Mouse (Mus musculus): ENCODE data around the gene Ampd2. TPM values are rescaled to one million over a fixed set of nuclear protein-coding genes. Genes with fewer than 3 reads are reported as not detected.

Gene Ampd2
- polyA plus RNA-seq (2012; rRNA removed), result 135 and 140 TPM in 2 replicates

DNA sequence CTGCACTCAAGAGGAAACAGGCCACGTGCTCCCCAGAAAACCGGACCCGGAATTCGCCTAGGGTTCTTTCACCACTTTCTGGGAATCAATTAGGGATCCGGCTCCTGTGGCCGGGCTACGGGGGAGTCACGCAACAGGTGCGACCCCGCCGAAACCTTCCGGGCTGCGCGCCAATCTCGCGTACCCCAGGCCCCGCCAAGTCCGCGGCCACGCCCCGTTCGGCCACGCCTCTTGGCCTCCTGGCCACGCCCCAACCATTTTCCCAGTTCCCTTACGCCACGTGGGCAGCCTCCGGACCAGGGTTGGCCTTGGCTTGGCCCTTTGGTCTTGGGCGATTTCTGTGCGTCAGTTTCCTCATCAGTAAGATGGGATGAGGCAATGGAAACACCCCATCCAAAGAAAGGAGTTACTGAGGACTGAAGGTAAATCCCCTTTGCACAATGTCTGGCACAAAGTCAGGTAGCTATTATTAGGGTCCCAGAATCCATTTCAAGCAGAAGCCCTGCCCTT is at the start of gene Ampd2:
Gene Ampd2, minus strand, starts transcription at position 182 of the 510 bp plus-strand sequence.
- peak; percentile 61 to 72 for DNase-seq
- 2% methylated on average over 29 of the region's 29 CpGs for WGBS
- TF ChIP-seq POLR2A (IDR thresholded peaks at IDR 0.05; ENCODE audit: borderline replicate concordance, insufficient read depth, low read length), result no peak
- no peak for TF ChIP-seq CTCF (IDR thresholded peaks at IDR 0.05; ENCODE audit: borderline replicate concordance, insufficient read depth, low read depth, low read length)
- H3K27ac ChIP-seq (ENCODE audit: insufficient read depth, low read length), result peak within 1 kb of the TSS; percentile 97
- peak within 1 kb of the TSS; percentile 95 for H3K4me3 ChIP-seq (replicated peaks; ENCODE audit: insufficient read depth, low read depth, low read length)
- H3K27me3 ChIP-seq (ENCODE audit: control insufficient read depth, insufficient read depth, low read length), result no peaks in the 10 kb centered on the region
- peaks cover 25% of the 10 kb centered on the region for H3K4me1 ChIP-seq (ENCODE audit: control insufficient read depth, insufficient read depth, low read length)

DNA sequence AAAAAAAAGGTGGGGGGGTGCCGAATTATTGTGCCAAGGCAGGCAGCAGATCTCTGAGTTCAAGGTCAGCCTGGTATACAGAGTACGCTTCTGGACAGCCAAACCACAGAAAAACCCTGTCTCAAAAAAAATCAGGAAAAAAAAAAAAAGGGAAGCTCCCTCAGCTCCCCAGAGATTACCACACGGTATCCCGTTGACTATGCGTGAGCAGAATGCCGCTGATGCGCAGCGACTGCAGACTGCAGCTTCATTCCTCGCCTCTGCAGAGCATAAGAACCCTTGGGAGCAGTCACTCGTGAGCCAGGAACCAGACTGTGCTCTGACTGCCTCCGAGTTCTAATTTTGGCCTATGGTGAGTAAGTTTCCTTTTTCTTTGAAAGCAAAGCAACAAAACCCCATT is 48.2 kb upstream of the Ampd2 start:
- peak in 1 of 2 experiments; percentile 23 for DNase-seq
- H3K27me3 ChIP-seq (ENCODE audit: control insufficient read depth, insufficient read depth, low read length), result no peaks in the 10 kb centered on the region
- H3K4me3 ChIP-seq (replicated peaks; ENCODE audit: insufficient read depth, low read depth, low read length), result peak overlapping the region; percentile 30
- H3K27ac ChIP-seq (ENCODE audit: insufficient read depth, low read length), result no peak overlapping the region
- WGBS, result 27% methylated on average over 11 of the region's 11 CpGs
- H3K4me1 ChIP-seq (ENCODE audit: control insufficient read depth, insufficient read depth, low read length), result peaks cover 4% of the 10 kb centered on the region
- no peak for TF ChIP-seq POLR2A (IDR thresholded peaks at IDR 0.05; ENCODE audit: borderline replicate concordance, insufficient read depth, low read length)
- no peak for TF ChIP-seq CTCF (IDR thresholded peaks at IDR 0.05; ENCODE audit: borderline replicate concordance, insufficient read depth, low read depth, low read length)

DNA sequence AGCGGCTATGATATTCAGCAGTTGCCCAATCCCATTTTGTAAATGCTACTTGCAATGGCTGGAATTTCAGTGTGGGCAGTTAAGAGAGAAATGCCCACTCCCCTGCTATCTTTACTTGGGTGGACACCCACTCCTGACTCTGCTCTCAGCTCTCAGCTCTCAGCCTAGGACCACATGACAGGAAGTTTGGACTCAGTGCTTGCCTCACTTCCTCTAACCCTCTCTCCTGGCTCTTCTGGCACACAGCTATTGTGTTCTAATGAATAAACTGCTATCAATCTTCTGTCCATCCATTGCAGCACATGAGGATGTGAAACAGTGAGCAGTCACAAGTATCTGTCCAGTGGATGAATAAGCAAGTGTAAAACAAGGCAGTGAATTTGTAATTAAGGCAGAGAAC is 46.0 kb upstream of the Ampd2 start:
- WGBS, result 91% methylated on average over 1 of the region's 1 CpGs
- Histone ChIP-seq H3K4me1 (ENCODE audit: control insufficient read depth, insufficient read depth, low read length) (peaks cover 4% of the 10 kb centered on the region), H3K27me3 (ENCODE audit: control insufficient read depth, insufficient read depth, low read length) (no peaks in the 10 kb centered on the region), H3K4me3 (replicated peaks; ENCODE audit: insufficient read depth, low read depth, low read length) (no peak overlapping the region), H3K27ac (ENCODE audit: insufficient read depth, low read length) (no peak overlapping the region)
- no peak for DNase-seq
- TF ChIP-seq CTCF (IDR thresholded peaks at IDR 0.05; ENCODE audit: borderline replicate concordance, insufficient read depth, low read depth, low read length) (no peak), POLR2A (IDR thresholded peaks at IDR 0.05; ENCODE audit: borderline replicate concordance, insufficient read depth, low read length) (no peak)

DNA sequence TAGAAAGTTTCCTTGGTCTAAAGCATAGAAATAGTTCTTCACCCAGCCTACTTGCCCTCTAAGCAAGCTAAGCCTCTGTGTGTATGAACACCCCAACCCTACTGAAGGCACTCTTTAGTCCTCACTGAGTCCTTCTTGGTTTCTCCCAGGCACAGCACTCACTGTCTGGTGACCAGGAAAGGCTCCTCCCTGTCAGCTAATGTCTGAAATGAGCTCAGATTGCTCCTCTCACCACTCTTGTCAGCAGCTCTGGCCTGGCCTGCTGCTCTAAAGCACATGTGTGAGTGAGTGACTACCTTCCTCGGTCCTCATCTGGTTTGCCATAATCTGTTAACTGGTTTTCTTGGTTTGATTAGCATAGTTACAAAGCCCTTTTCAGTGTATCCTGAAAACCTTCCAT is 45.4 kb upstream of the Ampd2 start:
- Histone ChIP-seq H3K27me3 (ENCODE audit: control insufficient read depth, insufficient read depth, low read length) (no peaks in the 10 kb centered on the region), H3K27ac (ENCODE audit: insufficient read depth, low read length) (no peak overlapping the region), H3K4me3 (replicated peaks; ENCODE audit: insufficient read depth, low read depth, low read length) (no peak overlapping the region), H3K4me1 (ENCODE audit: control insufficient read depth, insufficient read depth, low read length) (peaks cover 4% of the 10 kb centered on the region)
- WGBS, result 87% methylated on average over 1 of the region's 1 CpGs
- no peak for DNase-seq
- TF ChIP-seq POLR2A (IDR thresholded peaks at IDR 0.05; ENCODE audit: borderline replicate concordance, insufficient read depth, low read length) (no peak), CTCF (IDR thresholded peaks at IDR 0.05; ENCODE audit: borderline replicate concordance, insufficient read depth, low read depth, low read length) (no peak)

DNA sequence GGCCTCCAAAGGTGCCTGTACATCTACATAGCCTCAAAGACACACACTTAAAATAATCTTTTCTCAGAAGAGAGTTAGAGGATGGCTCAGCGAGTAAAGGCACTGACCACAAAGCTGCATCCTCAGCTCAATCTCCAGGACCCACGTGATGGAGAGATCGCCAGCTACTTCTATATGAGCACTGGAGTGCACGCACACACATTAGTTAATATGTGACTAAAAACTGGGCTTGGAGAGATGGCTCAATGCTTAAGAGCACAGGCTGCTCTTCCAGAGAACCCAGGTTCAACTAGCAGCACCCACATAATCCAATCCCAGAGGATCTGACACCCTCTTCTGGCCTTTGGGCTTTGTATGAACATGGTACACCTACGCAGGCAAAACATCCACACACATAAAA is 44.8 kb upstream of the Ampd2 start:
- TF ChIP-seq POLR2A (IDR thresholded peaks at IDR 0.05; ENCODE audit: borderline replicate concordance, insufficient read depth, low read length), result no peak
- no peak for TF ChIP-seq CTCF (IDR thresholded peaks at IDR 0.05; ENCODE audit: borderline replicate concordance, insufficient read depth, low read depth, low read length)
- 95% methylated on average over 5 of the region's 5 CpGs for WGBS

DNA sequence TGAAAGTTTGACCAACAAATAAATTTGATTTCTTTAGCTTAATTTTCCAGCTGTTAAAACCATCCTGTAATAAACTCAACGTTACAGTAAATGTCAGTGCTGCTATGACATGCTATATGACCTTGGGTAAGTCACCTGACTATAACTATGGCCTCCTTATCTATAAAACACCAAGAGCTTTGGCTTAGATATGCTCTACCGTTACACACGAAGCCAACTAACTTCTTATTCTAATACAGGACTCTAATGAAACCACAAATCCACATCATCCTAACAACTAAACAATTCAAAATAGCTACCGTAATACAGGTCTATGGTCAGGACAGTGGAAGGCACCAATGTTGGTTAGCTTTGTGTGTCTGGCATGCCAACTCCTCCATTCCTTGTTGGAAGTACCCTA is 43.4 kb upstream of the Ampd2 start:
- DNase-seq, result no peak
- H3K27me3 ChIP-seq (ENCODE audit: control insufficient read depth, insufficient read depth, low read length), result no peaks in the 10 kb centered on the region
- no peak overlapping the region for H3K4me3 ChIP-seq (replicated peaks; ENCODE audit: insufficient read depth, low read depth, low read length)
- no peak overlapping the region for H3K27ac ChIP-seq (ENCODE audit: insufficient read depth, low read length)
- 94% methylated on average over 4 of the region's 4 CpGs for WGBS
- TF ChIP-seq CTCF (IDR thresholded peaks at IDR 0.05; ENCODE audit: borderline replicate concordance, insufficient read depth, low read depth, low read length) (no peak), POLR2A (IDR thresholded peaks at IDR 0.05; ENCODE audit: borderline replicate concordance, insufficient read depth, low read length) (no peak)
- H3K4me1 ChIP-seq (ENCODE audit: control insufficient read depth, insufficient read depth, low read length), result peaks cover 1% of the 10 kb centered on the region; the same call in 1 of the 2 replicates

More for the DNA sequence above, 44.8 kb upstream of the Ampd2 start:
- Histone ChIP-seq H3K27me3 (ENCODE audit: control insufficient read depth, insufficient read depth, low read length) (no peaks in the 10 kb centered on the region), H3K4me3 (replicated peaks; ENCODE audit: insufficient read depth, low read depth, low read length) (no peak overlapping the region), H3K4me1 (ENCODE audit: control insufficient read depth, insufficient read depth, low read length) (peaks cover 4% of the 10 kb centered on the region), H3K27ac (ENCODE audit: insufficient read depth, low read length) (no peak overlapping the region)
- no peak for DNase-seq

DNA sequence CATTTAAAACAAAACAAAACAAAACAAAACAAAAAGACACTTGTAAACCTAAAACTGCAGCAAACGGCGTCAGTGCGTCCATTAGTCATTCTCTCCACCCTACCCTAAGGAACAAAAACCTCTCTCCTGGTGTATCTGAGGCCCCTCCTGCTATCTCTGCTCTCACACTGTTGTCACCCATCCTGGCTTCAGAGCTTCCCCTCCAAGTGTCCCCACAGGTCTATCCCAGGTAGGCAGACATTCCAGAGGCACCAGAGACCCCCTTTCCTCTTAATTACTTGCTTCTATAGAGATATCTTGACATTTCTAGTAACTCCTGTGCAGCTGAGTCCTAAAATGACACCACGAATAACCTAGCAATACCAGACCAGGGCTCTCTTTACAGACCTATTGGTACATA is 42.9 kb upstream of the Ampd2 start:
- H3K27ac ChIP-seq (ENCODE audit: insufficient read depth, low read length), result no peak overlapping the region
- H3K4me3 ChIP-seq (replicated peaks; ENCODE audit: insufficient read depth, low read depth, low read length), result no peak overlapping the region
- H3K4me1 ChIP-seq (ENCODE audit: control insufficient read depth, insufficient read depth, low read length), result no peaks in the 10 kb centered on the region
- no peak for DNase-seq
- no peaks in the 10 kb centered on the region for H3K27me3 ChIP-seq (ENCODE audit: control insufficient read depth, insufficient read depth, low read length)
- WGBS, result 89% methylated on average over 4 of the region's 4 CpGs
- TF ChIP-seq POLR2A (IDR thresholded peaks at IDR 0.05; ENCODE audit: borderline replicate concordance, insufficient read depth, low read length), result no peak

DNA sequence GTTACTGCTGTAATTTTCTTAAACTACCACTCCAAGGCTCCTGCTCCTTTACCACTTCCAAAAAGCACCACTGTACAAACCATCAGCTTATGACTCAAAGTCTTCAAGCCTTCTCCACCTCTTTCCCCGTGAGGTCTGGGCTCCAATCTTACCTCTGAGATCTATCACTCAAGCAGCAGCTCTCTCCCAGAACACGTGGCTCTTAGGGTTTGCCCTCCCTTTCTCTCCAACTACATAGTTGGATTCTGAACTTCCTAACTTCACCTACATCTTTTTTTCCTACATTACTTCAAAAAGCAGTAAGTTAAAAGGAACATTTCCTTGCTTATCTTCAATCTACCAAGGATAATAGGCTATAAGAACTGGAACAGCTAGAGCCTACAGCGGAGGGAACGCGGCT is 42.1 kb upstream of the Ampd2 start:
- Histone ChIP-seq H3K4me3 (replicated peaks; ENCODE audit: insufficient read depth, low read depth, low read length) (no peak overlapping the region), H3K27me3 (ENCODE audit: control insufficient read depth, insufficient read depth, low read length) (no peaks in the 10 kb centered on the region), H3K27ac (ENCODE audit: insufficient read depth, low read length) (no peak overlapping the region), H3K4me1 (ENCODE audit: control insufficient read depth, insufficient read depth, low read length) (no peaks in the 10 kb centered on the region)
- DNase-seq, result no peak
- no peak for TF ChIP-seq POLR2A (IDR thresholded peaks at IDR 0.05; ENCODE audit: borderline replicate concordance, insufficient read depth, low read length)
- TF ChIP-seq CTCF (IDR thresholded peaks at IDR 0.05; ENCODE audit: borderline replicate concordance, insufficient read depth, low read depth, low read length), result no peak
- WGBS, result 85% methylated on average over 5 of the region's 5 CpGs

Measured in cerebellum, adult 2 months (tissue).